ENCODE assay signal across 20 mouse cellular contexts in the genomic region with DNA sequence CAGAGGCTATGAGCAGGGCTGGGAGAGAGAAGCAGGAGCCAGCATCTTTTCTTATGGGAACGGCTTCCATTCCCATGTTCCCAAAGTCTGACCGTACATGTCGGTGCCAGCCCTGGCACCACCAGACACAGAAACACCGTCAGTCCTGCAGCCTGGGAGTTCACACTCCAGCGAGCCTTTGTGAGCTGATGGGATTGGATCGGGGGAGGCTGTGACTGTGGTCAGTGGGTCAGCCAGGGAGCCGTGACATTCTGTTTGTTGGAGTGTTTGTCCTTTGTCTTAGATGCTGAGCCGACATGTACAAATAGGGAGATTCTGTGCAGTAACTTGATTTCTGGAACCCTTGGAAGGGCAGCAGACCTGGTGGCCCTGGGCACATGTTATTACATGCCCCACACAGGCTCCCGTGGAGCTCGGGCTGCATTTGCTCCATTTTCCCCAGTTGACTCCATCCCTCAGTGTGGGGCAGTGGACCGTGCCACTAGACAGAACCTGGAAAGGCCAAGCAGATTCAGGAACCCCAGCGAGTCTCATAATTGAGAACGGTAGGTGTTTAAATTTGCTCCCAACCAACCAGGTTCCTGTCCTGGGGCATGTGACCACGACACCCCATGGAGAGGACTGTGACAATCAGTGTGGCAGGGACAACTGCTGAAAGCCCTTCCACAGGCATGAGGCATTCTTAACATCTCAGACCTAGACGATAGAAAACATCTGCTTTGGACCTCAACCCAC. TPM values are rescaled to one million over a fixed set of nuclear protein-coding genes. Genes with fewer than 3 reads are reported as not detected.
DNase-seq lines count a peak whose midpoint lies in the region; ATAC-seq lines count a peak whose summit lies in the region.
"Had no signal": no experiment of that assay in that cellular context is flagged by ENCODE, and none has a peak within 500 bp of the region (broad histone marks: within the 10 kb centered on the region; RNA-seq: fewer than 3 reads in every experiment).

No protein-coding gene starts in this region.

- H3K36me3 ChIP-seq in kidney, embryonic 15.5 days = no peaks in the 10 kb centered on the region
- H3K36me3 ChIP-seq: heart, embryonic 13.5 days; intestine, embryonic 15.5 days; limb, embryonic 13.5 days; midbrain, embryonic 15.5 days; neural tube, embryonic 12.5 days had no signal

- ATAC-seq in cerebellum, adult (ENCODE audit: insufficient number of reproducible peaks, low FRiP score, low TSS enrichment) = peak; percentile 77
- ATAC-seq in kidney, embryonic 15.5 days (replicated peaks; ENCODE audit: low FRiP score) = no peak; the same call in 1 of the 2 replicates
- ATAC-seq: intestine, embryonic 15.5 days; liver, postnatal 0 days; midbrain, embryonic 15.5 days had no signal

- H3K27ac ChIP-seq in kidney, embryonic 15.5 days = peak overlapping the region; percentile 29
- H3K27ac ChIP-seq: heart, embryonic 13.5 days; intestine, embryonic 15.5 days; limb, embryonic 13.5 days; neural tube, embryonic 12.5 days had no signal

- H3K4me2 ChIP-seq in kidney, embryonic 15.5 days = no peak overlapping the region
- H3K4me2 ChIP-seq: heart, embryonic 13.5 days; intestine, embryonic 15.5 days; limb, embryonic 13.5 days; midbrain, embryonic 15.5 days; neural tube, embryonic 12.5 days had no signal

- H3K4me3 ChIP-seq in kidney, embryonic 15.5 days (replicated peaks) = no peak overlapping the region
- H3K4me3 ChIP-seq: heart, embryonic 13.5 days; intestine, embryonic 15.5 days; limb, embryonic 13.5 days; midbrain, embryonic 15.5 days; neural tube, embryonic 12.5 days had no signal

- 54% methylated on average over 15 of the region's 15 CpGs for WGBS in kidney, embryonic 15.5 days

- no peaks in the 10 kb centered on the region for H3K27me3 ChIP-seq in kidney, embryonic 15.5 days
- H3K27me3 ChIP-seq: midbrain, embryonic 15.5 days had no signal

- peaks cover 39% of the 10 kb centered on the region for H3K4me1 ChIP-seq in kidney, embryonic 15.5 days

- no peaks in the 10 kb centered on the region for H3K9me3 ChIP-seq in kidney, embryonic 15.5 days (replicated peaks)
- H3K9me3 ChIP-seq: heart, embryonic 13.5 days; intestine, embryonic 15.5 days; limb, embryonic 13.5 days; midbrain, embryonic 15.5 days; neural tube, embryonic 12.5 days had no signal

- H3K9ac ChIP-seq in kidney, embryonic 15.5 days = no peak overlapping the region
- H3K9ac ChIP-seq: heart, embryonic 13.5 days; intestine, embryonic 15.5 days; limb, embryonic 13.5 days; liver, postnatal 0 days; midbrain, embryonic 15.5 days; neural tube, embryonic 12.5 days had no signal

- DNase-seq in cerebellum, postnatal 4 days (ENCODE audit: low spot score in 2 of 2) = no peak
- DNase-seq in kidney, adult 9 months = no peak
- DNase-seq in cerebellum, adult 11 months = peak; percentile 49
- DNase-seq in cerebellum, postnatal 25 days = peak; percentile 63 to 72
- no peak for DNase-seq in liver
- DNase-seq in urinary bladder, postnatal 4 days (ENCODE audit: low spot score in 2 of 2) = no peak
- DNase-seq: adrenal gland, postnatal 10 days; embryo, embryonic 11 days; gastrocnemius, postnatal 10 days; heart, postnatal 4 days; liver, postnatal 0 days; lung, postnatal 36 days; thymus, adult 18-20 months had no signal

RNA-seq across cellular contexts. Expression of a gene that starts 33.5 kb away (rescaled TPM):
- polyA plus RNA-seq in kidney, embryonic 15.5 days (2015; fragmentation: Nextera tagmentation; extraction: Ambion mirVana) = 15.1 and 16.2 TPM in 2 replicates

RNA-seq across cellular contexts. Expression of a gene that starts 60.0 kb away (rescaled TPM):
- 17.7 and 21.3 TPM in 2 replicates for polyA plus RNA-seq in kidney, embryonic 15.5 days (2015; fragmentation: Nextera tagmentation; extraction: Ambion mirVana)

Comparison
In these comparisons a context has a peak if more than half of its experiments do, and no peak if none do; other contexts are left out.
1. DNase-seq: peak in cerebellum, adult 11 months (single experiment) and cerebellum, postnatal 25 days (2 of 2); none in cerebellum, postnatal 4 days (0 of 2), kidney, adult 9 months (single experiment), liver (single experiment) and urinary bladder, postnatal 4 days (0 of 2).